Mouse (Mus musculus): ENCODE measurements around the gene Sin3a. TPM values are rescaled to one million over a fixed set of nuclear protein-coding genes. Genes with fewer than 3 reads are reported as not detected.

The Sin3a gene
- total and polyA plus RNA-seq, 3 experiments, result 27.0 to 715 (median 47.5) TPM

DNA sequence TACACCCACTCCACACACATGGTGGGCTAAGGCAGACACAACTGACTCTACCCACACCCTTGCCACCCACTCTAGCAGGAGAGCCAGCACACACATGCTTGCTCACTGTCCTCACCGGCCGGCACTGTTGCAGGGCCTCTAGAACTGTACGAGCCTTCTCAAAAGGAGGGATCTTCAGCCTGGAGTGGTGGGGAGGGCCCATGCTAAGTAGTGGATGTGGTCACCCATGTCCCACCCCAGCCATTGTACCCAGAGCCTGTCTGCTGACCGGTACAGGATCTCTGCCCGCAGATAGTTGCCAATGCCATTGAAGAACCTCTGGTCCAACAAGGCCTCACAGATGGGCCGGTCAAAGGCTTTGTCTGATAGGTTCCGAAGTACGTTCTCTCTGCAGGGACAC, 73.0 kb downstream of the Sin3a start:
- TF ChIP-seq CTCF (IDR thresholded peaks at IDR 0.05 in 2 of 3, conservative IDR thresholded peaks at IDR 0.05 in 1 of 3; ENCODE audit: control insufficient read depth in 1 of 3, insufficient read depth in 1 of 3, low read depth in 2 of 3, low read length in 3 of 3, poor library complexity in 1 of 3, severe bottlenecking in 1 of 3), result no peak
- TF ChIP-seq USF1 (IDR thresholded peaks at IDR 0.05; ENCODE audit: low read depth, low read length), result no peak
- TF ChIP-seq SIN3A (IDR thresholded peaks at IDR 0.05; ENCODE audit: low read length), result no peak
- no peak for TF ChIP-seq POLR2AphosphoS2 (IDR thresholded peaks at IDR 0.05; ENCODE audit: low read length)
- TF ChIP-seq TBP (IDR thresholded peaks at IDR 0.05; ENCODE audit: low read depth, low read length), result no peak
- TF ChIP-seq MYB (IDR thresholded peaks at IDR 0.05; ENCODE audit: low read depth, low read length), result no peak
- no peak for TF ChIP-seq JUND (IDR thresholded peaks at IDR 0.05; ENCODE audit: low read depth, low read length)
- TF ChIP-seq TCF12 (IDR thresholded peaks at IDR 0.05; ENCODE audit: low read depth, low read length), result no peak
- TF ChIP-seq GABPA (IDR thresholded peaks at IDR 0.05; ENCODE audit: low read depth, low read length), result no peak
- no peak for TF ChIP-seq ETS1 (IDR thresholded peaks at IDR 0.05; ENCODE audit: low read depth, low read length)
- Histone ChIP-seq H3K36me3 (ENCODE audit: control insufficient read depth in 1 of 2, insufficient read depth in 2 of 2, low read length in 2 of 2) (no peaks in the 10 kb centered on the region; a peak in 2 of 4 replicates), H3K27ac (ENCODE audit: control insufficient read depth, low read depth, low read length) (no peak overlapping the region)

DNA sequence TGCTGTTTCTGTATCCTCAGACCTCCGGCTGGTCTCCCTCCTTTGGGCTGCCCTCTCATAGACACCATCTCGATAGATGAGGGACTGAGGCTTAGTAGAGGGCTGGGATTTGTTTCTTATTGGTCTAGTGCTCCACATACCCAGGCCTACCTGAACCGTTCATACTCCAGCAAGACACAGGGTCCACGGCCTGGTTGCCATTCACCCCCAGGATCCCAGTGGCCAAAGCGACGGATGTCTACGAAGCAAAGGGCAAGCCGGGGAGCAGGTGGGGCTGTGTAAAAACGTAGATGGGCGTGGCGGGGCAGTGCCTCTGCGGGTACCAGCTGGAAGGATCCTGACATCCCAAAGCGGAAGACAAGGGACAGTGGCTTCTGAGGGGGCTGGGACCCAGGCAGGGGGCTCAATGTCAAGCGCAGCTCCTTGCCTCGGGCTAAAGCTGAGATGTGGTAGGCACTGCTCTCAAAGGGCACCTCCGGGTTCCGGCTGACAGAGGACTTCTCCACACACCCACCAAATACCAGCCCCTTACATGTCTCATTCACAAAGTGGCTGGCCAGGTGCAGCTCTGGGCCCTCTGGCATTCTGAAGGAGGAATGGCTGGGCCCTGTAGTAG, 74.7 kb downstream of the Sin3a start:
- H3K9me3 ChIP-seq (replicated peaks; ENCODE audit: insufficient read depth, low read length), result no peaks in the 10 kb centered on the region
- H3K79me2 ChIP-seq (ENCODE audit: control insufficient read depth, insufficient read depth, low read length, poor library complexity), result no peaks in the 10 kb centered on the region; the same call in 1 of the 2 replicates
- H3K36me3 ChIP-seq (ENCODE audit: control insufficient read depth in 1 of 2, insufficient read depth in 2 of 2, low read length in 2 of 2), result no peaks in the 10 kb centered on the region; a peak in 2 of 4 replicates
- no peak for TF ChIP-seq MYB (IDR thresholded peaks at IDR 0.05; ENCODE audit: low read depth, low read length)
- no peak for TF ChIP-seq MXI1 (IDR thresholded peaks at IDR 0.05; ENCODE audit: low read depth, low read length)
- TF ChIP-seq RAD21 (IDR thresholded peaks at IDR 0.05; ENCODE audit: low read depth, low read length), result no peak
- no peak for TF ChIP-seq MEF2A (IDR thresholded peaks at IDR 0.05; ENCODE audit: extremely low read depth, insufficient replicate concordance, low read depth, low read length, poor library complexity, severe bottlenecking)
- TF ChIP-seq E2F4 (IDR thresholded peaks at IDR 0.05; ENCODE audit: borderline replicate concordance, low read depth, low read length), result no peak
- TF ChIP-seq NELFE (IDR thresholded peaks at IDR 0.05; ENCODE audit: low read depth, low read length), result no peak
- no peaks in the 10 kb centered on the region; a peak in 1 of 4 replicates for H3K4me1 ChIP-seq (ENCODE audit: control insufficient read depth in 1 of 2, insufficient read depth in 2 of 2, low read length in 2 of 2)
- H3K27ac ChIP-seq (ENCODE audit: control insufficient read depth, low read depth, low read length), result no peak overlapping the region
- no peak overlapping the region for H3K4me3 ChIP-seq (ENCODE audit: control insufficient read depth in 1 of 2, insufficient read depth in 1 of 2, low read depth in 2 of 2, low read length in 2 of 2)
- no peak overlapping the region for H3K9ac ChIP-seq (ENCODE audit: control insufficient read depth, low read depth, low read length, poor library complexity, severe bottlenecking)
- no peak for DNase-seq (ENCODE audit: low read depth, low spot score)
- H3K27me3 ChIP-seq (ENCODE audit: control insufficient read depth in 1 of 2, insufficient read depth in 2 of 2, low read length in 2 of 2), result no peaks in the 10 kb centered on the region

More for the DNA sequence above, 73.0 kb downstream of the Sin3a start:
- Histone ChIP-seq H3K79me2 (ENCODE audit: control insufficient read depth, insufficient read depth, low read length, poor library complexity) (no peaks in the 10 kb centered on the region; the same call in 1 of the 2 replicates), H3K9ac (ENCODE audit: control insufficient read depth, low read depth, low read length, poor library complexity, severe bottlenecking) (no peak overlapping the region), H3K9me3 (replicated peaks; ENCODE audit: insufficient read depth, low read length) (no peaks in the 10 kb centered on the region), H3K4me3 (ENCODE audit: control insufficient read depth in 1 of 2, insufficient read depth in 1 of 2, low read depth in 2 of 2, low read length in 2 of 2) (no peak overlapping the region), H3K27me3 (ENCODE audit: control insufficient read depth in 1 of 2, insufficient read depth in 2 of 2, low read length in 2 of 2) (no peaks in the 10 kb centered on the region), H3K4me1 (ENCODE audit: control insufficient read depth in 1 of 2, insufficient read depth in 2 of 2, low read length in 2 of 2) (no peaks in the 10 kb centered on the region; a peak in 1 of 4 replicates)
- no peak for DNase-seq (ENCODE audit: low read depth, low spot score)

All from MEL (cell line).